Mouse (Mus musculus): Measurements from ENCODE around the gene Fkbp3.
"Not testable (repeated sequence)": the region's sequence is repeated elsewhere in the genome, so short reads cannot be mapped to it uniquely, and the experiment has no call there.

Fkbp3 gene

DNA sequence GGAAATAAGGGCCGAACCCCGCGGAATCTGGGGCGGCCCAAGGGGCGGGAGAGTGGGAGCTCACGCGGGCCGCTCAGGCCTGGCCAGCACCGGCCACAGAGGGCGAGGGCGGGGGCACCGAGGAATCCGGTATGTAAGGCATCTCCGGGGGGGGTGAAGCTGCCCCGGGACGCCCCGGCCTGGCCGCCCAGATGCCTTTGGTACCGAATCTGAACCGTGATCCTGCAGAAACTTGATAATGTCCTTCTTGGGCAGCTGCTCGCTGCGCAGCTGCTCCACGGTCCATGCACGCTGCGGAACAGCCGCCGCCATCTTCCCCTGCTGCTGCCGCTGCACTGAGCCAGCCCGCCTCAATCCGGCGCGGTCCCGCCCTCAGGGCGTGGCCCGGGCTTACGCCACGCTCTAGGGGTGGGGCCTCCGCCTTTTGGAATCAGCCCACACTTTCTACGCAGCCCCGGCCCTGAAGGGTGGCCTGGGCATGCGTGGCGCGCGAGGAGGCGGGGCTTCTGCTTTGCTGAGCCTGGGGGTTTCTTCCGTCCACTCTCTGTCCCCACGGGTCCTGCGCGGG lies at the start of gene Fkbp3:
Fkbp3 (minus strand) TSS at position 397 of the 568 bp plus-strand sequence.
- peak; percentile 94 for DNase-seq (ENCODE audit: low read depth)

GRCm38 (mm10) chr12:65119451-65119850 lies 45.6 kb upstream of the Fkbp3 start:
- DNase-seq (ENCODE audit: low read depth), result no peak

DNA sequence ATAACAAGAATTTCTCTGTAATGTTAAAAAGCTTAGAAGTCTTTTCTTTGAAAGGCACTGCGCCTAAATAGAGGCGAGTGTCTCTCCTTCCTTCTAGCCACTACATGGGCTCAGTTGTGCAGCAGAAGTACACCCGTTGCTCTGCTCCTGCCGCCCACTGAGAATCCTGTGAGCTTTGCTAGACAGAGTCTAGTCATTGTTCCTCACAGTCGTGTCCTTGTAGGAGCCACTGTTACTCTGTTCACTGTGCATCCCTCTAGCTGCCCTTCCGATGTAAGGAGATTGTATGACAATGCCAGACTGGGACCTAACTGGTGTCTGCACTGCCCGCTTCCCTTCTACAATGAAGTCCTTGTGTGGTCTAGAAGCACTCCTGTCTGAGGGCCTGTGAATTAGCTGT lies 45.2 kb upstream of the Fkbp3 start:
- no peak for DNase-seq (ENCODE audit: low read depth)

DNA sequence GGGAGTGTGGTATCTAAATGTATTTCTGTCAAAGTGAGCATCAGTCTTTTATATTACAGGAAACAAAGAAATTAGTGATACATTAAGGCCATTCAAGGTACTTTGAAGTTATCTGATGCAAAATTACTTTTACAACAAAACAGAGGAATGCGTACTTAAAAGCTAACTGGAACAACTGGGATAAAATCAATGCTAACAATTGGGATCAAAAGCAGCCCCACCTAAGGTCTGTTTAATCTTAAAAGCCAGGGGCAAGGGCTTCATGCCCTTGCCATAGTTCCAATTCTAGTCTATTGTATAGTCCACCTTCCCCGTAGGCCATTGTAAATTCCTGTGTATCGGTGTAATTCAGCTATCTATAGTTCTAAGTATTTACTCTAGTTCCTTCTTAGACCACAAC lies 41.2 kb upstream of the Fkbp3 start:
- not testable (repeated sequence) for DNase-seq (ENCODE audit: low read depth)

GRCm38 (mm10) chr12:65113925-65114324 lies 40.1 kb upstream of the Fkbp3 start:
- DNase-seq (ENCODE audit: low read depth), result no peak

DNA sequence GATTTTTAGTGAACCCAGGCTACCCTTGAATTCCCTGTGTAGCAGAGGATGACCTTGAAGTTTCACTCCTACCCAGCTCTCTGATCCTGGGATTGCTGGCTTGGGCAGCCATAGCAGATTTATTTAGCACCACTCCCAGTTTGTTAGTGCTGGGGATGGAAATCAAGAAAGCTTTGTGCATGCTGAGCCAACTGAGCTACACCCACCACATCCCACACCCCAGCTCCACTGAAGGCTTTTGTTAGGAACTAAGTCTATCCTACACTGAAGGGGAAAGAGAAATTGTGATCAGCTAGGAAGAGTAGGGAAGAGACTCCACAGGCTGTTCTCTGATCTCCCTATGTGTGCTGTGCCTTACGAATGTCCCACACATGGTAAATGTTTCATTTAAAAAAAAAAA lies 39.0 kb upstream of the Fkbp3 start:
- DNase-seq (ENCODE audit: low read depth), result no peak

DNA sequence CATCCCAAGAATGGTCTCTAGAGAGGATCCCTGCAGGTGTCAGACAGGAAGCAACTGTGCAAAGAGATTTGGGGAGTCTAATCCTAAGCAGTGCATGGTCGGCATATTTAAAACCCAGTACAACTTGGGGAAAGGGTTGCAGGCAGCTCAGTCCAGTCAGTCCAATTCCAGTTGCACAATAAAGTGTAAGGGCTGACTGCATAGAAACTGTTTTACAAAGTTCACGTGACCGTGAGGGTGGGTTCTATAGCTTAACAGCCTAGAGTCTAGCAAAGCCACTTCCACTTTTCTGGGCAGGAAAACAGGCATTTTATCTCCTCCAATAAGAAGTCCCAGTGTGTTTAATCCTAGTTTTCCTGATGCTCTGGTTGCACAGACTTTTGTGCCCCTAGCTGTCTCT lies 37.7 kb upstream of the Fkbp3 start:
- no peak for DNase-seq (ENCODE audit: low read depth)

GRCm38 (mm10) chr12:65108746-65109145 lies 34.9 kb upstream of the Fkbp3 start:
- DNase-seq (ENCODE audit: low read depth), result no peak

DNA sequence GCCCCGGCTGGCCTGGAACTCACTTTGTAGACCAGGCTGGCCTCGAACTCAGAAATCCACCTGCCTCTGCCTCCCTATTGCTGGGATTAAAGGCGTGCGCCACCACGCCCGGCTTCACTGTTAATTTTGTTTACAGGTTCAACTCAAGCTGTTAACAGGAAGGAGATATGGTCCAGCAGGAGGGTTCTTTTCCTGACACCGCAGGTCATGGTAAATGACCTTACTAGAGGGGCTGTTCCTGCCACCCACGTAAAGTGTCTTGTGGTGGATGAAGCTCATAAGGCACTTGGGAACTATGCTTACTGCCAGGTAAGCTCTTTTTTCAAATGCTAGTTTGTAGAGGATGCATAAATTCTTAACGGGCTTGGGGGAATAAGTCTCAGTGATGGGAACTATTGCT lies 3.1 kb upstream of the Fkbp3 start:
- DNase-seq (ENCODE audit: low read depth), result no peak

- no peak for DNase-seq (ENCODE audit: low read depth)
Measured at GRCm38 (mm10) chr12:65075733-65076310, 2.0 kb upstream of the Fkbp3 start.

- peak; percentile 90 for DNase-seq (ENCODE audit: low read depth)
Measured at GRCm38 (mm10) chr12:65075085-65075732, 1.4 kb upstream of the Fkbp3 start, which contains the start of gene Fancm. Gene Fancm (plus strand): TSS chr12:65075603.

GRCm38 (mm10) chr12:65074651-65075050 lies 844 bp upstream of the Fkbp3 start:
- no peak for DNase-seq (ENCODE audit: low read depth)

DNA sequence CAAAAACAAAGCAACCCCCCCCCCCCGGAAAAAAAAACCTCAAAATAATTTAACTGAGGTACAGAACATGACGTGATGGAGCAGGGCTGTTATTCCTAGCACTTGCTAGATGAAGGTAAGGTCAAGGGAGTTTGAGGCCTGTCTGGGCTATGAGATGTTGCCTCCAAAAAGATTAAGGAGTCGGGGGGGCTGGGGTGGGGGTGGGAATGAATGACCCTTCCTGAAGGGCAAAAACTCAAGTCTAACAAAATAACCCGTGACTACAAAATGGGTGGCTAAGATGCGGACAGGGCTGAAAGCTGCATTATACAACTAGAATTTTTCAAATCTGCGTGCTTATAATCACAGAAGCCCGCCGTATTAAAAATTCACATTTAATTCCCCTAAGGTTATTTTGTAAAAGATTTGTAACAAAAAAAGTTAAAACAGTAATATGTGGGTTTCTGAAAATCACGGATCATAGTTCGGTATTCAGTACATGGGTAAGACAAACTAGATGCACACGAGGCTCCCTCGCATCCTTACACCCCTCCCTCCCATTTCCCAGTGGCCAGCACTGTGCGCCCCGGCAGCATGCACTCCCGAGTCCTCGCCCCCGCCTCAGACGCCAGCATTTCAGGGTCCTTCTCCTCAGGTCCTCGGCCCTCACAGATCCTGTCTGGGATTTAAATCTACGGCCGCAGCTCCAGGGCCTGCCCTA lies 746 bp downstream of the Fkbp3 start:
- no peak for DNase-seq (ENCODE audit: low read depth)

DNA sequence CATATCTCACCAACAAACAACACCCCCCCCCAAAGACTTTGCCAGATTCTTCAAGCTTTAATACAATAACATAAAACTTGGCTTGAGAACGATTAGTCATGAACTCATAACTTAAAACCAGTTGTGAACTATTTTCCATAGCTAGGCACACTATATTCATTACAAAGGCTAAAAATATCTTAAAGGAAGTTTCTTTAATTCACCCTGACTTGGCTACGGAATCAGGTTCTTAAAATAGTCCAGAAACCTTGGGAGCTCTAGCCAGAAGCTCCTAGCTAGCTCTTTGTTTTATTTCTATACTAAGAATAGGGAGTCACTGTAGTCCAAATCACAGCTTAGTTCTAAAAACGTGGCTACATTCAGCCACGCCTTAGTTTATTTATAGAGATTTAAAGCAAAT lies 5.4 kb downstream of the Fkbp3 start:
- DNase-seq (ENCODE audit: low read depth), result no peak

DNA sequence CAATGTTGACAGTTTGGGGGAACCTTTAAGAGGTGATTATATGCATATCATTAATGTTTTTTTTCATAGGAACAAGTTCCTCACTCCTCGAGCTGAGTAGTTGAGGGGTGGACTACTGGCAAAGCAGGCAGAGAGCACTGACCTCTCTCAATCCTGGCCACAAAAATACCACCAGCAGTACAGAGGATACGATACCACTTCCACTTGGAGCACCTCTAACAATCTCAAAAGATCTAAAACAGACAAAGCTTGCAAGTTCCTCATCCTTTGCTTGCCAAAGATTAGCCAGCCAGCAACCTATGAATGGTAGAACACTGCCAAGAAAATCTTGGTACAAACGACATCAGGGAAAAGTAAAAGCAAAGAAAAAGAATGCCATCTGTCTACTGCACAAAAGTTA lies 7.6 kb downstream of the Fkbp3 start:
- DNase-seq (ENCODE audit: low read depth), result no peak

GRCm38 (mm10) chr12:65065241-65065640 lies 8.6 kb downstream of the Fkbp3 start:
- no peak for DNase-seq (ENCODE audit: low read depth)

DNA sequence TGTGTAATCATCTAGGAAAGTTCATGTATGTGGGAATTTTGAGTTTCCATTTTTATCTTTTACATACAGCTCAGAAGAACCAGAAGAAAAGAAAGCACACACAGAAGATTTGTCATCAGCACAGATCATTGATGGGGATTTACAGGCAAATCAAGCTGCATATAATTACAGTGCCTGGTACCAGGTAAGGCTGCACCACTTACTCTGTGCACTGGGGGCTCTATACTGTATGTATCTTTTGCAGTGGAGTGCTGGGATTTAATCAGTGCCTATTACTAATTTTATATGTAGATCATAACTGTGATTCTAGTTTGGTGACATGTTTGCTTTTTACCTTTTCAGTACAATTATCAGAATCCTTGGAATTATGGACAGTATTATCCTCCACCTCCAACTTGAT lies 12.7 kb downstream of the Fkbp3 start:
- DNase-seq (ENCODE audit: low read depth), result no peak

DNA sequence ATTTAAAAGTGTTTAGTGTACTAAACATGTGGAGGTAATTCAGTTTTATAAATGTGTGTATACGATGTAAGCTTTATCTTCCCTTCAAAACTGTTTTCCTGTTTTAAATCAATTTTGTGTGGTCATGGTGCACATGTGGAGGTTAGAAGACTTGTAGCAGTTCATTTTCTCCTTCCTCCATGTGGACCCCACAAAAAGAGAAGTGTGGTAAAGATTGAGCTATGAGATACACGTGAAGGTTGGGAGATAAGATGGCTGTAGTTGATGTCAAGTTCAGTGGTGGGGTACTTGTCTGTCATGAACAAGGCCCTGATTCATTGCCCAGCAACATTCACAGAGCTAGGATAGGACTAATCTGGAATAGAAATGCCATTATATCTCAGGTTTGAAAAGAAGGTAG lies 15.6 kb downstream of the Fkbp3 start:
- DNase-seq (ENCODE audit: low read depth), result no peak

GRCm38 (mm10) chr12:65048799-65049198 lies 25.0 kb downstream of the Fkbp3 start:
- no peak for DNase-seq (ENCODE audit: low read depth)

DNA sequence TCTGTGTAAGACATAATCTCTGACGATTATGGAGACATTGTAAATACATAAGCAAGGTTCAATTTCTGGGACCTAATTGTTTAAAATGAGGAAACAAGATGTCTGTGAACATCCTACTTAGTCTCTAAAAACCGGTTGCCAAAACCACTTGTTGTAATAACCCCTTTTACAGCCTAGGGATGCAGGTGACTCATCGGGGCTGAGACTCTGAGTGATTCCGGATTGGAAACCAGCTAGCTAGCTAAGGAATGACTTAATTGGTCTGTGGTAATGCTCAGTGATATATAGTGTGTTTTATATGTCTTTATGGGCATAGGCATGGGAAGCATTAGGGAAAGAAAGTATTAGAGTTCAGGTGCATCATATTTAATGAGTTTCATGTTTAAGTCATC lies 36.3 kb downstream of the Fkbp3 start:
- DNase-seq (ENCODE audit: low read depth), result peak; percentile 50

DNA sequence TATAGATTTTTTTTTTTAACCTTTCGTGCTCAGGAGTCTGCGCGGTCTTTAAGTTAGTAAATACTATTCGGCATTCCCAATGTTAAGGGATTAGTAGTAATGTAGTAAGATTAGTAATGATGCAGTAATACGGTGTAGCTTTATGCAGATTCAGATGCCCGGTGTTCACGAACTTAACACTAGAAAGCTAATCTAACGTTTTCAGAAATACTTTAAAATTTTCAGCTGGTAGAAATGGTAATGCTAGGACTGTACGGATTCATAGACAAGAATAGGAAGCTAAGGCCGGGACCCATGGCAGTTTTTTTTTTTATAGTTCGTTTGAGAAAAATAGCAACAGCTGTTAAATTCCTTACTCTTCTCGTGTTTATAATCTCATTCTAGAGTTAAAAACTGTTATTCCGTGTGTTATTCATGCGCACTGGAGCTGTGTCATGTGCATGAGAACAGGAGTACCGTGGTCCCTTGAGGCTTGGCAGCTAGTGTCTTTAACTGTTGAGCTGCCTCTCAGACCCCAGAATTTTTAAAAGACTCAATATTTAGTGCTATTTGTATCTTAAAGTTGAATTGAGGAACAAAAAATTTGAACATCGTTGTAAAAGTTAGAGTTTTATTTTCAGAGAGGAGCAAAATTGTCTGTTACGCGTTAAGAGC lies 36.8 kb downstream of the Fkbp3 start:
- DNase-seq (ENCODE audit: low read depth), result no peak

GRCm38 (mm10) chr12:65036190-65036870 lies 37.5 kb downstream of the Fkbp3 start, which contains the start of gene Prpf39:
Gene Prpf39 (plus strand): TSS chr12:65036333.
- DNase-seq (ENCODE audit: low read depth), result peak; percentile 70

Measured in c-Kit-positive CD71-negative TER-119-negative erythroid progenitor cells, embryonic 14.5 days (primary cell).